Mouse (Mus musculus) retina, postnatal 7 days (tissue): Measurements from ENCODE around the gene Hmbs.
A peak's percentile ranks its signal among the peaks of the same experiment; 100 is the strongest.

Source experiments
- DNase-seq: peaks from one replicate; pipeline ENCODE4 v3.0.0-alpha.2; 2012; ENCODE audit warnings: low read depth, low spot score

The Hmbs gene

GRCm38 (mm10) chr9:44292490-44292889 is 51.5 kb downstream of the Hmbs start:
- DNase-seq = no peak

- no peak for DNase-seq
These were observed 55.1 kb downstream of the Hmbs start for GRCm38 (mm10) chr9:44288959-44289291.

- no peak for DNase-seq
These were observed 55.7 kb downstream of the Hmbs start, which contains the start of gene Abcg4 for GRCm38 (mm10) chr9:44288076-44288958. Gene Abcg4 (minus strand): TSS chr9:44288615.

GRCm38 (mm10) chr9:44287401-44288075 is 56.5 kb downstream of the Hmbs start:
- DNase-seq = peak; percentile 60

- DNase-seq = no peak
These were observed 57.0 kb downstream of the Hmbs start for GRCm38 (mm10) chr9:44287003-44287400.
